Comparison of ENCODE assay signal across 8 mouse cellular contexts in genomic region chr15:31417796-31418685, GRCm38 (mm10). TPM values are rescaled to one million over a fixed set of nuclear protein-coding genes. Genes with fewer than 3 reads are reported as not detected.
DNase-seq lines count a peak whose midpoint lies in the region; ATAC-seq and TF ChIP-seq lines count a peak whose summit lies in the region.

No protein-coding gene starts in this region.

- intact Hi-C loops in gastrocnemius, postnatal 14 days (cut with DNase I; ENCODE audit: low total_unique reads) = no loop called here

- TF ChIP-seq CTCF in testis, adult 2 months (IDR thresholded peaks at IDR 0.05; ENCODE audit: control insufficient read depth, insufficient read depth, insufficient replicate concordance, low read depth, low read length) = 0 out of 2 replicates have a peak, but pooled peaks have one; percentile 2

- H3K9ac ChIP-seq in liver, embryonic 12.5 days = peak overlapping the region; percentile 0; the same call in 1 of the 2 replicates

- H3K36me3 ChIP-seq in liver, embryonic 12.5 days = no peaks in the 10 kb centered on the region
- no peaks in the 10 kb centered on the region for H3K36me3 ChIP-seq in testis, adult 2 months (ENCODE audit: control insufficient read depth, insufficient read depth, low read length)

- DNase-seq in gastrocnemius, postnatal 14 days = peak; percentile 28
- DNase-seq in gastrocnemius, postnatal 4 days (ENCODE audit: low spot score in 2 of 2) = no peak
- peak; percentile 65 for DNase-seq in cerebellum, adult 8-10 months
- peak; percentile 66 to 70 for DNase-seq in heart, adult 9 months (ENCODE audit: low spot score in 2 of 2)
- DNase-seq in kidney, adult 8-10 months = peak; percentile 39 to 41
- peak; percentile 54 for DNase-seq in naive thymus-derived CD4-positive, alpha-beta T cell, adult 2 months (ENCODE audit: low read depth)

- TF ChIP-seq POLR2A in testis, adult 2 months (IDR thresholded peaks at IDR 0.05; ENCODE audit: control insufficient read depth, low read depth, low read length) = no peak

- H3K4me3 ChIP-seq in liver, embryonic 12.5 days = peak overlapping the region; percentile 18
- H3K4me3 ChIP-seq in testis, adult 2 months (ENCODE audit: control insufficient read depth, low read depth, low read length) = peak overlapping the region; percentile 64

- H3K4me2 ChIP-seq in liver, embryonic 12.5 days = peak overlapping the region; percentile 53

- 15% methylated on average over 21 of the region's 21 CpGs for WGBS in liver, embryonic 12.5 days (ENCODE audit: insufficient replicate concordance)

- no peaks in the 10 kb centered on the region for H3K27me3 ChIP-seq in liver, embryonic 12.5 days (replicated peaks)
- H3K27me3 ChIP-seq in testis, adult 2 months (ENCODE audit: control insufficient read depth, insufficient read depth, low read length) = no peaks in the 10 kb centered on the region

- H3K27ac ChIP-seq in liver, embryonic 12.5 days = no peak overlapping the region
- H3K27ac ChIP-seq in testis, adult 2 months (ENCODE audit: control insufficient read depth, insufficient read depth, low read depth, low read length) = no peak overlapping the region

- H3K4me1 ChIP-seq in liver, embryonic 12.5 days = peaks cover 23% of the 10 kb centered on the region
- peaks cover 5% of the 10 kb centered on the region; the same call in 1 of the 2 replicates for H3K4me1 ChIP-seq in testis, adult 2 months (ENCODE audit: control insufficient read depth, insufficient read depth, low read length)

- no peaks in the 10 kb centered on the region for H3K9me3 ChIP-seq in liver, embryonic 12.5 days (replicated peaks)

- peak; percentile 78 for ATAC-seq in liver, embryonic 12.5 days

RNA-seq across cellular contexts. Expression of gene Ropn1l, which starts 35.5 kb away (rescaled TPM):
- under 1 TPM; 0.29 to 0.33 TPM for total RNA-seq in gastrocnemius, postnatal 14 days (2021)
- total RNA-seq in gastrocnemius, postnatal 4 days (2021) = under 1 TPM; 0.39 to 0.57 TPM
- 1.8 and 2.4 TPM in 2 replicates for polyA plus RNA-seq in liver, embryonic 12.5 days (2016; fragmentation: Nextera tagmentation; extraction: Ambion mirVana)
- polyA plus RNA-seq in testis, adult 2 months (2012; rRNA removed) = 1,399 and 1,539 TPM in 2 replicates

RNA-seq across cellular contexts. Expression of gene Ankrd33b, which starts 50.5 kb away (rescaled TPM):
- total RNA-seq in gastrocnemius, postnatal 14 days (2021) = 1 to 10 TPM; 5.3 to 6.3 TPM
- 1 to 10 TPM; 4.9 to 5.3 TPM for total RNA-seq in gastrocnemius, postnatal 4 days (2021)
- polyA plus RNA-seq in liver, embryonic 12.5 days (2016; fragmentation: Nextera tagmentation; extraction: Ambion mirVana) = 0.50 and 0.60 TPM in 2 replicates
- 0.58 and 0.88 TPM in 2 replicates for polyA plus RNA-seq in testis, adult 2 months (2012; rRNA removed)

Comparison
In these comparisons a context has a peak if more than half of its experiments do, and no peak if none do; other contexts are left out.
1. DNase-seq: peak in gastrocnemius, postnatal 14 days (single experiment), cerebellum, adult 8-10 months (single experiment), heart, adult 9 months (2 of 2), kidney, adult 8-10 months (2 of 2) and naive thymus-derived CD4-positive, alpha-beta T cell, adult 2 months (single experiment); none in gastrocnemius, postnatal 4 days (0 of 2).